Mouse (Mus musculus): ENCODE measurements at regions not wholly inside any gene's neighbourhood (a gene's known extent, or its start where the extent isn't known, plus 50 kb on each side); places are given as distances from the start of the nearest gene placed in this dataset.

- no peak for ATAC-seq (ENCODE audit: extremely low read depth, insufficient number of reproducible peaks, low FRiP score, low TSS enrichment)
- Histone ChIP-seq H3K36me3 (no peaks in the 10 kb centered on the region), H3K4me2 (peak overlapping the region; percentile 55), H3K27me3 (replicated peaks) (no peaks in the 10 kb centered on the region), H3K4me3 (peak overlapping the region; percentile 5; the same call in 1 of the 2 replicates), H3K9me3 (no peaks in the 10 kb centered on the region), H3K27ac (replicated peaks) (no peak overlapping the region), H3K4me1 (peaks cover 6% of the 10 kb centered on the region; the same call in 1 of the 2 replicates), H3K9ac (no peak overlapping the region)
- WGBS: 16% methylated on average over 11 of the region's 11 CpGs
Observed at GRCm38 (mm10) chr6:98666388-98666989, 323.9 kb upstream of the Gm765 start.

- Histone ChIP-seq H3K27me3 (replicated peaks) (no peaks in the 10 kb centered on the region), H3K36me3 (no peaks in the 10 kb centered on the region), H3K27ac (replicated peaks) (no peak overlapping the region), H3K4me1 (no peaks in the 10 kb centered on the region), H3K9ac (no peak overlapping the region), H3K4me2 (no peak overlapping the region), H3K9me3 (no peaks in the 10 kb centered on the region), H3K4me3 (no peak overlapping the region)
- ATAC-seq (ENCODE audit: extremely low read depth, insufficient number of reproducible peaks, low FRiP score, low TSS enrichment): no peak
- WGBS: 73% methylated on average over 3 of the region's 3 CpGs
Observed at GRCm38 (mm10) chr6:98651827-98652226, 309.3 kb upstream of the Gm765 start.

- Histone ChIP-seq H3K27ac (replicated peaks) (no peak overlapping the region), H3K4me1 (no peaks in the 10 kb centered on the region), H3K4me2 (no peak overlapping the region), H3K27me3 (replicated peaks) (no peaks in the 10 kb centered on the region), H3K9me3 (no peaks in the 10 kb centered on the region), H3K4me3 (no peak overlapping the region), H3K36me3 (no peaks in the 10 kb centered on the region), H3K9ac (no peak overlapping the region)
- ATAC-seq (ENCODE audit: extremely low read depth, insufficient number of reproducible peaks, low FRiP score, low TSS enrichment): no peak
Observed at GRCm38 (mm10) chr6:98651315-98651714, 308.8 kb upstream of the Gm765 start.

DNA sequence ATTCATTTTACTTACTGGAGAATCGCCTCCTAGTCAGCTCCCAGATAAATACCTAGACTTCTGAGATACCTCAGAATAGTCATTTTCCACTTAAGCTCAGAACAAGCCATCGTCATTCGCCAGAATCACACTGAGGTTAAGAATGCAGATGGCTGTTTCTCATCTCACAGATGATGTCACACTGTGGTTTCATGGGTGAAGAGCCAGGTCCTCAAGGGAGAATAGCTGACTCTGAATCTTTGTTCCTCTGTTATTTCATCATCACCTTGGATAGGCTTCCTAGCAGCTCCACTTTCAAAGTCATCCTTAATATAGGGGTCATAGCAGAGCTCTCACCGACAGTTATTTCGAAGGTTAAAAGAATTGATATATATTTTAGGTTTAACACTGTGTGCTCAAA is 297.8 kb upstream of the Gm765 start:
- H3K27me3 ChIP-seq (replicated peaks): no peaks in the 10 kb centered on the region
- H3K9ac ChIP-seq: no peak overlapping the region
- H3K4me3 ChIP-seq: no peak overlapping the region
- no peak overlapping the region for H3K27ac ChIP-seq (replicated peaks)
- no peaks in the 10 kb centered on the region for H3K36me3 ChIP-seq
- H3K4me1 ChIP-seq: no peaks in the 10 kb centered on the region
- H3K9me3 ChIP-seq: no peaks in the 10 kb centered on the region
- no peak for ATAC-seq (ENCODE audit: extremely low read depth, insufficient number of reproducible peaks, low FRiP score, low TSS enrichment)
- 67% methylated on average over 5 of the region's 5 CpGs for WGBS
- no peak overlapping the region for H3K4me2 ChIP-seq

- no peaks in the 10 kb centered on the region for H3K36me3 ChIP-seq
- H3K27me3 ChIP-seq (replicated peaks): no peaks in the 10 kb centered on the region
- no peak overlapping the region for H3K4me3 ChIP-seq
- H3K9me3 ChIP-seq: no peaks in the 10 kb centered on the region
- H3K4me1 ChIP-seq: peaks cover 7% of the 10 kb centered on the region
- 65% methylated on average over 6 of the region's 6 CpGs for WGBS
- H3K9ac ChIP-seq: no peak overlapping the region
- no peak overlapping the region for H3K27ac ChIP-seq (replicated peaks)
- no peak overlapping the region for H3K4me2 ChIP-seq
- no peak for ATAC-seq (ENCODE audit: extremely low read depth, insufficient number of reproducible peaks, low FRiP score, low TSS enrichment)
Observed at GRCm38 (mm10) chr6:98635816-98636215, 293.3 kb upstream of the Gm765 start.

GRCm38 (mm10) chr6:98632278-98633063 is 289.9 kb upstream of the Gm765 start:
- no peaks in the 10 kb centered on the region for H3K9me3 ChIP-seq
- 33% methylated on average over 17 of the region's 18 CpGs for WGBS
- peaks cover 7% of the 10 kb centered on the region for H3K4me1 ChIP-seq
- H3K27me3 ChIP-seq (replicated peaks): no peaks in the 10 kb centered on the region
- H3K9ac ChIP-seq: no peak overlapping the region
- H3K36me3 ChIP-seq: no peaks in the 10 kb centered on the region
- peak overlapping the region; percentile 57 for H3K4me2 ChIP-seq
- no peak overlapping the region for H3K4me3 ChIP-seq
- H3K27ac ChIP-seq (replicated peaks): no peak overlapping the region
- ATAC-seq (ENCODE audit: extremely low read depth, insufficient number of reproducible peaks, low FRiP score, low TSS enrichment): no peak

GRCm38 (mm10) chr6:98631269-98631668 is 288.7 kb upstream of the Gm765 start:
- no peaks in the 10 kb centered on the region for H3K27me3 ChIP-seq (replicated peaks)
- no peaks in the 10 kb centered on the region for H3K36me3 ChIP-seq
- H3K27ac ChIP-seq (replicated peaks): no peak overlapping the region
- ATAC-seq (ENCODE audit: extremely low read depth, insufficient number of reproducible peaks, low FRiP score, low TSS enrichment): no peak
- H3K4me2 ChIP-seq: no peak overlapping the region
- H3K4me1 ChIP-seq: peaks cover 7% of the 10 kb centered on the region
- H3K9ac ChIP-seq: no peak overlapping the region
- WGBS: 66% methylated on average over 8 of the region's 8 CpGs
- H3K4me3 ChIP-seq: no peak overlapping the region
- no peaks in the 10 kb centered on the region for H3K9me3 ChIP-seq

GRCm38 (mm10) chr6:98629646-98630045 is 287.1 kb upstream of the Gm765 start:
- 51% methylated on average over 4 of the region's 4 CpGs for WGBS
- no peak overlapping the region for H3K27ac ChIP-seq (replicated peaks)
- no peak overlapping the region for H3K9ac ChIP-seq
- H3K9me3 ChIP-seq: no peaks in the 10 kb centered on the region
- no peaks in the 10 kb centered on the region for H3K36me3 ChIP-seq
- H3K4me2 ChIP-seq: no peak overlapping the region
- H3K4me1 ChIP-seq: peaks cover 7% of the 10 kb centered on the region
- no peak for ATAC-seq (ENCODE audit: extremely low read depth, insufficient number of reproducible peaks, low FRiP score, low TSS enrichment)
- no peak overlapping the region for H3K4me3 ChIP-seq
- no peaks in the 10 kb centered on the region for H3K27me3 ChIP-seq (replicated peaks)

GRCm38 (mm10) chr6:98626435-98626834 is 283.9 kb upstream of the Gm765 start:
- Histone ChIP-seq H3K9ac (no peak overlapping the region), H3K36me3 (no peaks in the 10 kb centered on the region), H3K9me3 (no peaks in the 10 kb centered on the region), H3K4me1 (peaks cover 10% of the 10 kb centered on the region), H3K27me3 (replicated peaks) (no peaks in the 10 kb centered on the region), H3K4me2 (no peak overlapping the region), H3K4me3 (no peak overlapping the region), H3K27ac (replicated peaks) (no peak overlapping the region)
- WGBS: 74% methylated on average over 10 of the region's 10 CpGs
- no peak for ATAC-seq (ENCODE audit: extremely low read depth, insufficient number of reproducible peaks, low FRiP score, low TSS enrichment)

DNA sequence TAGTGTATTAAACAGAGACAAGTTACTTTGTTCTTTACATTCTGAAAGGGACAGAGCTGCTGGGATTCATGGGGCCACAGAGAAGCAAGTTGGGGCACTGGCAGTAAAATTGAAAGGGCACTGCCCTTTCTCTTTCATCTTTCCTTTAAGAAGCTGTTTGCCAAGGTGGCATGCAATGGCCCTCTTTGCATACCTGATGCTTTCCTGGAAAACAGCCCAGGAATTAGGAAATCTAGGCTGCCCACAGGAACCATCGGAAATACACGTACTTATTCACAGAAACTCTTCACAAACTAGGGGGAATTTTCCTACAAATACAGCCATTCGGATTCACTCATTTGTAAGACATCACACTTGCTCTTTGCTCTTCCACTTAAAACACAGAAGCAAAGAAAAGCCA is 278.3 kb upstream of the Gm765 start:
- Histone ChIP-seq H3K27me3 (replicated peaks) (no peaks in the 10 kb centered on the region), H3K9me3 (no peaks in the 10 kb centered on the region), H3K27ac (replicated peaks) (no peak overlapping the region), H3K4me3 (no peak overlapping the region), H3K9ac (no peak overlapping the region), H3K4me2 (no peak overlapping the region), H3K4me1 (peaks cover 10% of the 10 kb centered on the region), H3K36me3 (no peaks in the 10 kb centered on the region)
- WGBS: 76% methylated on average over 3 of the region's 3 CpGs
- no peak for ATAC-seq (ENCODE audit: extremely low read depth, insufficient number of reproducible peaks, low FRiP score, low TSS enrichment)

DNA sequence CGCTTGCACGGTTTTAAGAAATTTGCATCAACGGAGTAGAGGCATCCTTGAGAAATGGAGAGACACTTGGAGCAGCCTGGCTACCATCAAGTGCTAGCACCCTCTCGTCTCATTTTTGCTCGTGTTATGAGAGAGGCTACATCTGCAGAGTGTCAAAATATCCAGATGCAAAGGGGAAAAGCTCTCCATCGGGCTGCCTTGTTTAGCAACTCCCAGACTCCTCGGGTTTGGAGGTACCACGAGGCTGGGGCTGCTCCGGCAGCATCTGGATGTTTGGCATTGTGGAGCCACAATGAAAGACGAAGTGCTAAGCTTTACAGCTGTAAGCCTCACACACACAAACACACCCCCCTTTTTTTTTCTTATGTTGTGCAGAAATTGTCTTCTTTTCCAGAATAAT is 270.5 kb upstream of the Gm765 start:
- Histone ChIP-seq H3K27me3 (replicated peaks) (no peaks in the 10 kb centered on the region), H3K36me3 (no peaks in the 10 kb centered on the region), H3K9me3 (no peaks in the 10 kb centered on the region), H3K4me1 (no peaks in the 10 kb centered on the region; the same call in 1 of the 2 replicates), H3K27ac (replicated peaks) (no peak overlapping the region), H3K4me2 (no peak overlapping the region), H3K9ac (no peak overlapping the region), H3K4me3 (no peak overlapping the region)
- no peak for ATAC-seq (ENCODE audit: extremely low read depth, insufficient number of reproducible peaks, low FRiP score, low TSS enrichment)
- 63% methylated on average over 10 of the region's 10 CpGs for WGBS

GRCm38 (mm10) chr6:98609133-98609532 is 266.6 kb upstream of the Gm765 start:
- Histone ChIP-seq H3K4me1 (no peaks in the 10 kb centered on the region; the same call in 1 of the 2 replicates), H3K27ac (replicated peaks) (no peak overlapping the region), H3K4me3 (no peak overlapping the region), H3K4me2 (no peak overlapping the region), H3K9me3 (no peaks in the 10 kb centered on the region), H3K9ac (no peak overlapping the region), H3K27me3 (replicated peaks) (no peaks in the 10 kb centered on the region), H3K36me3 (no peaks in the 10 kb centered on the region)
- 23% methylated on average over 1 of the region's 1 CpGs for WGBS
- ATAC-seq (ENCODE audit: extremely low read depth, insufficient number of reproducible peaks, low FRiP score, low TSS enrichment): no peak

All from heart, embryonic 13.5 days (tissue).